Mouse (Mus musculus) kidney, adult 11 months (tissue): ENCODE measurements at regions not wholly inside any gene's neighbourhood (a gene's known extent, or its start where the extent isn't known, plus 50 kb on each side); places are given as distances from the start of the nearest gene placed in this dataset.

Source experiments
- DNase-seq: peaks from one replicate; pipeline ENCODE4 v3.0.0; 2022

- no peak for DNase-seq
Observed at GRCm38 (mm10) chr10:42131798-42132197, 113.6 kb upstream of the Armc2 start.

DNA sequence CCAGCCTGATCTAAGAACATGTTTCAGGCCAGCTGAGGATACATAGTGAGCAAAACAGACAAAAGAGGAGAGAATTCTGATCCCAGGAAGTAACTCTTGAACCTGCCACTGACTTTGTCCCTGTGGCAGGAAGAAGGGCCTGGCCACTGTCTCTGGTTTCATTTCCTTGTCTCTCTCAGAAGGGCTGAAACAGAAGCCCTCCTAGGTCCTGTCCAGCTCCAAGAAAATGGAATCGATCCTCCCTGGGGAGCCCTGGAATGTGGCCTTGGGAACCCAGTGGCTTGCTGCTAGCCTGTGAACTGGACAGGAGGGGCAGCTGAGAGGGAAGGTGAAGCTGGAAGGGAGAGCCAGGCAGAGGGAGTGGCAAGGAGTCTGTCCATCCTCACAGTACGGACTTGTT, 113.1 kb upstream of the Armc2 start:
- no peak for DNase-seq

DNA sequence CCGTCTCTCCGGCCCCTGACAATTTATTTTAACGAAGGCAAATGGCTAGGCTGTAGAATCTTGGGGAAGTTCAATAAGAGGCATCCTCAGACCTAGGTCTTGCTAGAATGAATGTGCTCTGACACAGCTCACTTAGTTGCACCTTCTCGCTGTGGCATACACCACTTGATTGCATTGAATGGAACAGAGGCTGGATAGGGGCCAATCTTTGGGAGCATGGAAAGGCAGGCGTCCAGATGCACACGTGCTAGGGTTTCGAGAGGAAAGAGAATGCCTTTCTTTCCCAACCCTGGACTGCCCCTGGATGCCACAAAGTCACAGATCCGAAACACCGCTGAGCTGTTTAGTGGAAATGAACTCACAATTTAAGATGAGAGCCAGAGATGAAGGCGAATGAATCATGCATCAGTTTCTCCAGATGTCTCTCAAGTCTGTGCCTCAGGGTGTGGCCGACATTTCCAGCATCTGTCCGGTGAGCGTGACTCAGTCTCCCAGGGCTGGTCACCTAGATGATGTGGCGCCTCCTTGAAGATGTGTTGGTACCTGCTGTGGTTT, 109.7 kb upstream of the Armc2 start:
- peak; percentile 47 for DNase-seq

GRCm38 (mm10) chr10:42126816-42127215, 108.6 kb upstream of the Armc2 start:
- DNase-seq = no peak

- no peak for DNase-seq
Observed at GRCm38 (mm10) chr10:42122768-42123635, 104.8 kb upstream of the Armc2 start.

DNA sequence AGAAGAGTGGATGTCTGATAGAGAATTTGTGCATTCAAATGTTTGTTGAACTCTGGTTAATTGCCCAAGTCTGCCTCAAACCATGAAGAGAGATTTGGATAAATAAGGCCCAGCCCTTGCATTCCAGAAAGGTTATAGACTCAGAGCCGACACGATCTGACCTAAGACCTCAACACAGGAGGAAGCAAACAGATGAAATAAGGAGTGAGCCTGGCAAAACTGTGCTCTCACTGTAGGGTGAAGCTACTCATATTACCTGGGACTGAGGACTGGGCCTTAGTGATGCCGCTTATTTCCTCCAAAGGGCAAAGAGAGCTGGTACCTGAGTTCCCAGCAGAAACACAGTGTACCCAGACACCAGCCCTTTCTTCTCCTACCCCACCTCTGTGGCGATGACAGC, 103.7 kb upstream of the Armc2 start:
- no peak for DNase-seq

- DNase-seq = no peak
Observed at GRCm38 (mm10) chr10:42119326-42119725, 101.1 kb upstream of the Armc2 start.

- DNase-seq = no peak
Observed at GRCm38 (mm10) chr10:42118361-42119188, 100.3 kb upstream of the Armc2 start.

DNA sequence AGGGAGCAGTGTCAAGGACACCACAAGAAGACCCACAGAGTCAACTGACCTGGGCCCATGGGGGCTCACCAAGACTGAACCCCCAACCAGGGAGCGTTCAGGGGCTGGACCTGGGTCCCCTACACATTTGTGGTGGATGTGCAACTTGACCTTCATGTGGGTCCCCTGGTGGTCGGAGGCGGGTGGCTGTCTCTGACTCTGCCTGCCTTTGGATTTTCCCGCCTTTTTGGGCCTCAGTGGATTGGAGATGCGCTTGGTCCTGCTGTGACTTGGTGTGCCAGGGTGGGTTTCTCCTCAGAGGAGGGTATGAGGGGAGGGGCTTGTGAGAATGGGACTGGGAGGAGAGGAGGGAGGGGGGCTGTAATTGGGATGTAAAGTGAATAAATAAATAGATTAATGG, 99.3 kb upstream of the Armc2 start:
- no peak for DNase-seq

- no peak for DNase-seq
Observed at GRCm38 (mm10) chr10:42115920-42116298, 97.7 kb upstream of the Armc2 start.

DNA sequence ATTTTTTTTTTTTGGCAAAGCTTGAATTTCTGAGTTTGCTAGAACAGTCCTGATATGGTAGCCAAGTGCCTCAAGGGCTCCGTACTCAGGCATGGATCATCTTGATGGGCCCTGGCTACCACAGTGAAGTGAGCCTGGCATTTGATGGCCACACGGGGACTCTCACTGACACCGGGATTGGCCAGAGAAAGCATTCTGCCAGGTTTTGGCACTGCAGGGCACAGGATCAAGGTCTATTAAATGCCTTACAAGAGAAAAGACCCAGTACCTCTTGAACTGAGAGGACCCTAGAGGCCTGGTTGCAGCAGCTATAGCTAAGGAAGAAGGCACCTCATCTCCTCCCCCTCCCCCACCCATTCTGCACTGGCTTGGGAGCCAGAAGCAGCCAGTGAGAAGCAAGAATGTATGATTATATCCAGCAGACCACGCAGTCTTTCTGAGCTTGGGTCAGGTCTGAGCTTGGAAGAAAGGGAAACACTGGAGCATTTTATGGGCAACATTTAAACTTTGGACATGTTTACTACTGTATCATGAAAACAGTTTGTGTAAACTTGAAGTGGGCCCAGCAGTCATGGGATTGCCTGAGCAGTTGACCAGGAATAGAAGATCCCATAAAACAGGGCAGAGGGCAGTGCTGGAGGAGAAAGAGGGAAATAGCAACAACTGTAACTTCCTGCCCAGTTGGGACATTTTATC, 97.1 kb upstream of the Armc2 start:
- DNase-seq = peak; percentile 35

DNA sequence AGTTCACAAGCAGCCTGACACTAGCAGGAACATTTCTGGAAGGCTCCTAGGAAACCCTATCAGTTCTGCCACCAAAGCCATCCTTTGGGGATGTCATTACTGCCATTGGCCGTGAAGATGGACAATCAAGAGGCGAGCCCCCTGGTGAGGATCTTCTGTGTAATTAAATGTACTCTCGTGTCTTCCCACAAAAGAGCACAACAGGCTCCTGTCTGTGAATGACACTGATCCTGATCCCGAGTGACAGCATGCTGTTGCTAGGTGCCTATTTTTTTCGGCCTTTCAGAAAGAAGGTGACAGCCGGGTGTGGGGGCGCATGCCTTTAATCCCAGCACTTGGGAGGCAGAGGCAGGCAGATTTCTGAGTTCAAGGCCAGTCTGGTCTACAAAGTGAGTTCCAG, 92.5 kb upstream of the Armc2 start:
- no peak for DNase-seq

DNA sequence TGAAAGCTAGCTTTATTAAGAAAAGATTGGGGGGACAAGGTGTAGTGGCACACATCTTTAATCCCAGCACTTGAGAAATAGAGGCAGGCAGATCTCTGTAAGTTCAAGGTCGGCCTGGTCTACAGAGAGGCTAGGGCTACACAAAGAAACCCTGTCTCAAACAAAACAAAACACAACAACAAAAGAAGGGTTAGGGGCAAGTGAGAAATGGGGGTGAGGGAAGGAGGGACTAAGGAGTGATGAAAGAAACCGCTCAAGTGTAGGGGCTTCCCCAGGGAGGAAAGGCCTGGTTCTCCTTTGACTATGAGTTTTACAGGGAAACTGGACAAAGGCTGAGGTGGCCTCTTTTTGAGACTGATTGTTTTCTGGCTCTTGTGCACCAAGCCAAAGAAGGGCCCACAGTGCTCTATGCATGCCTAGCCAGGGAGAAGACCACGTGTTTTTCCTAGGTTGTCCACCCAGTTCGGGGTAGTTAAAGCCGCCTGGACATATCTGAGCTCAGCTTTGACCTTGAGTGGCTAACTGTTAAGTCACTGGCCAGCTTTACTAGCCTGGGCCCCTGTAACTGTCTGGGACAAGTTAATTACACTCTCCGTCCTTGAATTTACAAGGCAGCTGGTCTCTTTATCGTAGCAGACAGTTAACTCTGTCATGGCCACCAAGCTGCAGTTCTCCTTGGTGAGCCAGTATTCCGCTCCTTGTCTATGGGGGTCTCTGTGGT, 90.2 kb upstream of the Armc2 start:
- peak; percentile 79 for DNase-seq

DNA sequence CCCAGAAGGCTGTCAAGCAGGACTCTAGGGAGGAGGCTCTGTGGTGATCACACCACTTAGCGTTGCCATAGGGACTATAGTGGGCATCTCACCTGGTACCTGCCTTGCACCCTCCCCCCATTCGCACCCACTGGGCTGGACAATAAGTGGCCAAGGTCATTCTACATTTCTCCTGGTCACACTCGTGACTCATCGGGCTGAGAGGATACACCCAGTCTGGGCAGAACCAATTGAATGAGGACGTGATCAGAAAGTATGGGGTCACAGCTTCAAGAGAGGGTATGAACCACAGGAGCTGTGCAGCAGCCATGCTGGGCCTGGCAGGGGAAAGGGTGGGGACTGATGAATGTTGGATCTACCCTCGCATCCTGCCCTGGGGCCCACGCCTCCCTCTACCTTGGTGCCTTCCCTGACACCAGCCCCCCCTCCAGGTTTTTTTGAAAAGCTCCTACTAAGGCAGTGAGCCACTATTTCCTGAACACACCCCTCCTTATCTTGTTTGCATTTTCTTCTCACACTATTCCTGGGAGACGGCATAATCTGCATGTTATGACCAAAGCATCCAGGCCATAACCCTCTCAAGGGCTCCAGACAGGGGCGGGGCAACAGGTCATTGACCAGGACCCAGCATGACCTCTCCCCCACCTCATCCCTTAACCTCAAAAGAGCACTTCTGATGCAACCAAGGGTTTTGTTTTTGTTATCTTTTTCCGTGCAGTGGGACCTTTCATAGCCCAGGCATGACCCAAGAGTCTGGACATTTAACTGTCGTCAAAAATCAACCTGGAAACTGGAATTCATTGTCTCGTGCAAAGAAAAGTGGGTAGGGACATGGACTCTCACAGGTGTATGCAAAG, 89.4 kb upstream of the Armc2 start:
- no peak for DNase-seq

DNA sequence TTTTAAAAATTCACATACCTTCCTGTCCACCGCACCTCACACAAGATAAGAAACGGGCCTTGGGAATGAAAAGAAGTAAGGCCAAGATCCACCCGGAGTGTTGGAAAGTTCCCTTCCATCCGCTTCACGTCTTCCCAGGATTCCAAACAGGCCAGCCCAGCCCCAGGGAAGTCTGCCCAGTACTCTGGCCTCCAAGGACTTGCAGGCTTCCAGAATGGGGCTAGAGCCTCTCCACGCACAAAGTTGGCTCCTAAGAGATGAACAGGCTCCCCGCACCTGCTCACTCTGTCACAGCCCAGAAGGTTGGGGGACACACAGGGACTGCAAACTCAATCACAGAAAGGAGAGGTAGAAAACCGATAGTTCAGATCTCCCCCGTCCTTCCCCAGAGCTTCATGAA, 88.4 kb upstream of the Armc2 start:
- DNase-seq = no peak

DNA sequence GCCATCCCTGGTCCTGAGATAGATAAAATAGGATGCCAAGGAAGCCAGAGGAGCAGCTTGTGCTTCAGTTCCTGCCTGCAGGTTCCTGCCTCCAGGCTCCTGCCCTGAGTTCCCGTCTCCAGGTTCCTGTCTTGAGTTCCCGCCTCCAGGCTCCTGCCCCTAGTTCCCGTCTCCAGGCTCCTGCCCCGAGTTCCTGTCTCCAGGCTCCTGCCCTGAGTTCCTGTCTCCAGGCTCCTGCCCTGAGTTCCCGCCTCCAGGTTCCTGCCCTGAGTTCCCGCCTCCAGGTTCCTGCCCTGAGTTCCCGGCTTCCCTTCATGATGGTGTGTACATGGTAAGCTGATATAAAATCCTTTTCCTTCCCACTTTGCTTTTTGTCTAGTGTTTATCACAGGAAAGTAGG, 86.8 kb upstream of the Armc2 start:
- DNase-seq = no peak

DNA sequence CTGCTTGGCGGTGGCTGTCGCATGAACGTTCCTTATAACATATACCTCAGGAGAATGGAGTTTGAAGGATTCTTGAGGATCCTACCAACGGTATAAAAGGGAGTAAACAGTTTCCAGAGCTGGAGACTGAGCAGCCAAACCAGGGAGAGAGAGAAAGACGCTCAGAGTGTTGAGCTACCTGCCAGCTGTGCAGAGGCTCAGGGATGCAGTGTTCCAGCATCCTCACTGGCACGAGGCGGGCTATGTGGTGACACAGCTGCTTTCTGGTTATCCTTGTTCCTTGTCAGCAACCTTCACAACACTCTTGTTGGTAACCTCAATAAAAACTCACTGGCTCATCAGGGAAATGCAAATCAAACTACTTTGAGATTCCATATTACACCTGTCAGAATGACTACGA, 84.1 kb upstream of the Armc2 start:
- no peak for DNase-seq

GRCm38 (mm10) chr10:42101096-42101495, 82.9 kb upstream of the Armc2 start:
- no peak for DNase-seq

- no peak for DNase-seq
Observed at GRCm38 (mm10) chr10:42096924-42097323, 78.7 kb upstream of the Armc2 start.

DNA sequence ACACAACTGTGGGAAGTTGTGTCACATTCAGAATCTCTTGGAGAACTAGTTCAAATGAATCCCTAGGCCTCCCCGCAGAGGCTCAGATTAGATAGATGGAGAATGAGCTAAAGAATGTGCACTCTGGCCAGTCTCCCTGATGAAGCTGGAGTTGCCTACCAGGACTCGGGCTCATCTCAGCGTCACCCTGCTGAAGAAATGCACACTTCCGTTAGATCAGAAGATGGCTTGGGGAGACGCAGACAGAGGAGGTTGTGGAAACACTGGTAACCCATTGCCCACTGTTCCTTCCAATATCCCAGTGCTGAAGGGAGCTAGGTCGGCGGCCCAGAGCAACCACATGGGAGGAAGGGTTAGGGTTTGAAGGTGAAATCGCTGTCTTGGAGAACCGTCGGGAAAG, 77.7 kb upstream of the Armc2 start:
- DNase-seq = no peak

GRCm38 (mm10) chr10:42094274-42095000, 76.2 kb upstream of the Armc2 start:
- DNase-seq = no peak
